Mouse (Mus musculus): ENCODE measurements around the gene Dqx1. TPM values are rescaled to one million over a fixed set of nuclear protein-coding genes. Genes with fewer than 3 reads are reported as not detected.

Gene Dqx1
- total RNA-seq, 2 experiments from 2014 or later = 1.6 to 2.4 TPM

GRCm38 (mm10) chr6:83032769-83033191 lies 24.9 kb upstream of the Dqx1 start:
- peak; percentile 58 for ATAC-seq (replicated peaks; ENCODE audit: poor library complexity, severe bottlenecking)

GRCm38 (mm10) chr6:83033249-83034185 lies 24.1 kb upstream of the Dqx1 start, which contains the start of the genes Dok1 and Loxl3:
TSS of gene Dok1 (minus strand) at chr6:83033471.
TSS of gene Loxl3 (plus strand) at chr6:83034173.
- ATAC-seq (replicated peaks; ENCODE audit: poor library complexity, severe bottlenecking) = peak; percentile 74

GRCm38 (mm10) chr6:83034463-83035055 lies 23.1 kb upstream of the Dqx1 start:
- ATAC-seq (replicated peaks; ENCODE audit: poor library complexity, severe bottlenecking) = no peak

- no peak for ATAC-seq (replicated peaks; ENCODE audit: poor library complexity, severe bottlenecking)
Observed at GRCm38 (mm10) chr6:83037188-83037587, 20.5 kb upstream of the Dqx1 start.

GRCm38 (mm10) chr6:83038496-83039012 lies 19.1 kb upstream of the Dqx1 start:
- peak; percentile 74 for ATAC-seq (replicated peaks; ENCODE audit: poor library complexity, severe bottlenecking)

- ATAC-seq (replicated peaks; ENCODE audit: poor library complexity, severe bottlenecking) = no peak
Observed at GRCm38 (mm10) chr6:83040601-83041000, 17.0 kb upstream of the Dqx1 start.

- ATAC-seq (replicated peaks; ENCODE audit: poor library complexity, severe bottlenecking) = no peak
Observed at GRCm38 (mm10) chr6:83043561-83043960, 14.1 kb upstream of the Dqx1 start.

GRCm38 (mm10) chr6:83043993-83044392 lies 13.7 kb upstream of the Dqx1 start:
- no peak for ATAC-seq (replicated peaks; ENCODE audit: poor library complexity, severe bottlenecking)

- peak; percentile 82 for ATAC-seq (replicated peaks; ENCODE audit: poor library complexity, severe bottlenecking)
Observed at GRCm38 (mm10) chr6:83044742-83045141, 12.9 kb upstream of the Dqx1 start.

GRCm38 (mm10) chr6:83049367-83049766 lies 8.3 kb upstream of the Dqx1 start:
- no peak for ATAC-seq (replicated peaks; ENCODE audit: poor library complexity, severe bottlenecking)

- peak; percentile 25 for ATAC-seq (replicated peaks; ENCODE audit: poor library complexity, severe bottlenecking)
Observed at GRCm38 (mm10) chr6:83053136-83053960, 4.3 kb upstream of the Dqx1 start.

- ATAC-seq (replicated peaks; ENCODE audit: poor library complexity, severe bottlenecking) = peak; percentile 83
Observed at GRCm38 (mm10) chr6:83054074-83054851, 3.4 kb upstream of the Dqx1 start, which contains the start of gene Aup1. TSS of gene Aup1 (plus strand) at chr6:83054521.

- ATAC-seq (replicated peaks; ENCODE audit: poor library complexity, severe bottlenecking) = peak; percentile 18; the same call in 1 of the 2 replicates
Observed at GRCm38 (mm10) chr6:83054871-83055431, 2.7 kb upstream of the Dqx1 start, which contains the start of gene Htra2. TSS of gene Htra2 (minus strand) at chr6:83055273.

- no peak for ATAC-seq (replicated peaks; ENCODE audit: poor library complexity, severe bottlenecking)
Observed at GRCm38 (mm10) chr6:83058725-83059124, 1.1 kb downstream of the Dqx1 start.

- peak; percentile 31 for ATAC-seq (replicated peaks; ENCODE audit: poor library complexity, severe bottlenecking)
Observed at GRCm38 (mm10) chr6:83065995-83066394, 8.4 kb downstream of the Dqx1 start.

GRCm38 (mm10) chr6:83066441-83066840 lies 8.8 kb downstream of the Dqx1 start:
- no peak for ATAC-seq (replicated peaks; ENCODE audit: poor library complexity, severe bottlenecking)

GRCm38 (mm10) chr6:83068221-83068620 lies 10.6 kb downstream of the Dqx1 start:
- ATAC-seq (replicated peaks; ENCODE audit: poor library complexity, severe bottlenecking) = no peak

GRCm38 (mm10) chr6:83068706-83069487 lies 11.3 kb downstream of the Dqx1 start:
- no peak; the same call in 1 of the 2 replicates for ATAC-seq (replicated peaks; ENCODE audit: poor library complexity, severe bottlenecking)
